Mouse (Mus musculus): ENCODE results near the gene Fam120b. TPM values are rescaled to one million over a fixed set of nuclear protein-coding genes. Genes with fewer than 3 reads are reported as not detected.
A peak's percentile ranks its signal among the peaks of the same experiment; 100 is the strongest.

The Fam120b gene
- 1.4 and 1.5 TPM in 2 replicates for polyA plus RNA-seq (2012; ENCODE audit: insufficient read depth, low replicate concordance)

- TF ChIP-seq FLI1 (IDR thresholded peaks at IDR 0.05; ENCODE audit: low read length) (0 out of 2 replicates have a peak, but pooled peaks have one; percentile 23), GATA1 (IDR thresholded peaks at IDR 0.05; ENCODE audit: borderline replicate concordance, low read length) (no peak)
- peak within 1 kb of the TSS; percentile 99 for H3K4me3 ChIP-seq (replicated peaks)
- peaks cover 26% of the 10 kb centered on the region for H3K4me1 ChIP-seq
Measured at GRCm38 (mm10) chr17:15395997-15396675, at the start of gene Fam120b. Gene Fam120b, plus strand, starts transcription at chr17:15396202.

GRCm38 (mm10) chr17:15350152-15350551 is 45.9 kb upstream of the Fam120b start:
- Histone ChIP-seq H3K4me3 (replicated peaks) (no peak overlapping the region), H3K27me3 (replicated peaks) (peaks cover 26% of the 10 kb centered on the region), H3K9me3 (peaks cover 2% of the 10 kb centered on the region; the same call in 1 of the 2 replicates), H3K36me3 (replicated peaks; ENCODE audit: low read length) (no peaks in the 10 kb centered on the region), H3K4me1 (peaks cover 9% of the 10 kb centered on the region)
- TF ChIP-seq GATA1 (IDR thresholded peaks at IDR 0.05; ENCODE audit: borderline replicate concordance, low read length): no peak
- no peak for TF ChIP-seq FLI1 (IDR thresholded peaks at IDR 0.05; ENCODE audit: low read length)

More at GRCm38 (mm10) chr17:15395997-15396675, at the start of gene Fam120b:
- no peaks in the 10 kb centered on the region for H3K36me3 ChIP-seq (replicated peaks; ENCODE audit: low read length)
- no peaks in the 10 kb centered on the region for H3K9me3 ChIP-seq
- peaks cover 20% of the 10 kb centered on the region for H3K27me3 ChIP-seq (replicated peaks)

DNA sequence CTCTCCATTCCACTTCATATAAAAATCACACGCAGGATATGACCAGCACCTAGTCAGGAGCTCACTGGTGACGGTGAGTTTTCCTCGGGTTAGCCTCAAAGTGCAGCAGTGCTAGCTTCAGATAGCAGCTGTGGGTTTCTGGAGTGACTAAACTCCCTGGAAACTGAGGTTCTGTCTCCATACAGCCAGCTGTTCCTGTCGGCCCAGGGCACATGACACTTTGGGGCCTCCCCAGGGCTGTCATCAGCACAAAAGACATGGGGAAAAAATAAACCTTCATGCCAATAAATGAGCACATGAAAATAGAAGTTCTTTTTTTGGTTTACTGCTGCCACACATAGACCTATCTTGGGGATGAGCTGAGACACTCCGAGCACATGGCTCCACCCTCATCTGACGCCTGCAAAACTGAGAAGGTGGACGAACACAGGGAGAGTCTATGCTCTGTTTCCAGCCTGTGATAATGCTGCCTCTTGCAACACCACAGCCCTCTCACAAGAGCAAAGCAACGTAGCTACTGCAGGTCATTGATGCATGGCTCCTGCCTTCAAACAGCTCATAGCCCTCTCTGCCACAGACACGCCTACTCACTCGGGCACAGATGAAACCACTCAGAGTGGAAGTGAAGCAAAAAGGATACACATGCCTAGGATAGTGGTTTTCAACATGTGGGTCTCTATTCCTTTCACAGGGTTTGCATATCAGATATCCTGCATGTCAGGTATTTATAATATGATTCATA is 43.0 kb upstream of the Fam120b start:
- no peaks in the 10 kb centered on the region for H3K36me3 ChIP-seq (replicated peaks; ENCODE audit: low read length)
- H3K4me1 ChIP-seq: peaks cover 12% of the 10 kb centered on the region
- H3K27me3 ChIP-seq (replicated peaks): peaks cover 35% of the 10 kb centered on the region
- H3K9me3 ChIP-seq: no peaks in the 10 kb centered on the region
- TF ChIP-seq GATA1 (IDR thresholded peaks at IDR 0.05; ENCODE audit: borderline replicate concordance, low read length): no peak
- TF ChIP-seq FLI1 (IDR thresholded peaks at IDR 0.05; ENCODE audit: low read length): no peak
- peak overlapping the region; percentile 60 for H3K4me3 ChIP-seq (replicated peaks)

GRCm38 (mm10) chr17:15354006-15354405 is 42.0 kb upstream of the Fam120b start:
- H3K4me1 ChIP-seq: peaks cover 12% of the 10 kb centered on the region
- TF ChIP-seq GATA1 (IDR thresholded peaks at IDR 0.05; ENCODE audit: borderline replicate concordance, low read length) (no peak), FLI1 (IDR thresholded peaks at IDR 0.05; ENCODE audit: low read length) (no peak)
- no peaks in the 10 kb centered on the region for H3K9me3 ChIP-seq
- H3K36me3 ChIP-seq (replicated peaks; ENCODE audit: low read length): no peaks in the 10 kb centered on the region
- H3K27me3 ChIP-seq (replicated peaks): peaks cover 42% of the 10 kb centered on the region
- H3K4me3 ChIP-seq (replicated peaks): no peak overlapping the region

- Histone ChIP-seq H3K9me3 (no peaks in the 10 kb centered on the region), H3K36me3 (replicated peaks; ENCODE audit: low read length) (no peaks in the 10 kb centered on the region), H3K27me3 (replicated peaks) (peaks cover 45% of the 10 kb centered on the region), H3K4me3 (replicated peaks) (no peak overlapping the region), H3K4me1 (peaks cover 12% of the 10 kb centered on the region)
- TF ChIP-seq GATA1 (IDR thresholded peaks at IDR 0.05; ENCODE audit: borderline replicate concordance, low read length): no peak
Measured at GRCm38 (mm10) chr17:15355072-15355471, 40.9 kb upstream of the Fam120b start.

DNA sequence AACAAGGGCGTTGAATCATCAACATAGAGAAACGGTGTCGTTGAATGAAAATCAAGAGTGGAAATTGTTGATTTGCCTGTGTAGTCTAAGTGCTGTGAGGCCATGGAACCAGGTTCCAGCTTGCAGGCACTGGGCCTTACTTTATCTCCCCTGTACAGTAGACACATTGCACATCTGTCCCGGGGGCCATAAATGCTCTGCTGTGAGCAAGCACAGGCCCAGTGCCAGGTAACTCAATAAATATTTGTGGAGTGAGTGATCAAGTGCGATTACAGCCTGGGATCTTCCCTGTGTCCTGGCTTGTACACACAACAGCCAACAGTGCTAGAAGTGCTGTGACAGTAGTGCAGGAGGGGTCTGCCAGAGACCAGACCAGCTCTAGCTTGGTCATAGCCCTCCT is 39.5 kb upstream of the Fam120b start:
- Histone ChIP-seq H3K4me3 (replicated peaks) (no peak overlapping the region), H3K9me3 (no peaks in the 10 kb centered on the region), H3K36me3 (replicated peaks; ENCODE audit: low read length) (no peaks in the 10 kb centered on the region), H3K27me3 (replicated peaks) (peaks cover 43% of the 10 kb centered on the region), H3K4me1 (peaks cover 12% of the 10 kb centered on the region)
- TF ChIP-seq GATA1 (IDR thresholded peaks at IDR 0.05; ENCODE audit: borderline replicate concordance, low read length): no peak
- no peak for TF ChIP-seq FLI1 (IDR thresholded peaks at IDR 0.05; ENCODE audit: low read length)

GRCm38 (mm10) chr17:15357071-15357470 is 38.9 kb upstream of the Fam120b start:
- TF ChIP-seq FLI1 (IDR thresholded peaks at IDR 0.05; ENCODE audit: low read length) (no peak), GATA1 (IDR thresholded peaks at IDR 0.05; ENCODE audit: borderline replicate concordance, low read length) (no peak)
- no peaks in the 10 kb centered on the region for H3K9me3 ChIP-seq
- H3K4me1 ChIP-seq: peaks cover 12% of the 10 kb centered on the region
- H3K27me3 ChIP-seq (replicated peaks): peaks cover 38% of the 10 kb centered on the region
- no peaks in the 10 kb centered on the region for H3K36me3 ChIP-seq (replicated peaks; ENCODE audit: low read length)
- H3K4me3 ChIP-seq (replicated peaks): no peak overlapping the region

- H3K27me3 ChIP-seq (replicated peaks): peaks cover 46% of the 10 kb centered on the region
- H3K36me3 ChIP-seq (replicated peaks; ENCODE audit: low read length): no peaks in the 10 kb centered on the region
- H3K4me3 ChIP-seq (replicated peaks): no peak overlapping the region
- H3K4me1 ChIP-seq: no peaks in the 10 kb centered on the region
- no peaks in the 10 kb centered on the region for H3K9me3 ChIP-seq
- TF ChIP-seq FLI1 (IDR thresholded peaks at IDR 0.05; ENCODE audit: low read length): no peak
- no peak for TF ChIP-seq GATA1 (IDR thresholded peaks at IDR 0.05; ENCODE audit: borderline replicate concordance, low read length)
Measured at GRCm38 (mm10) chr17:15363656-15364055, 32.3 kb upstream of the Fam120b start.

GRCm38 (mm10) chr17:15365650-15366049 is 30.4 kb upstream of the Fam120b start:
- Histone ChIP-seq H3K9me3 (no peaks in the 10 kb centered on the region), H3K36me3 (replicated peaks; ENCODE audit: low read length) (no peaks in the 10 kb centered on the region), H3K4me3 (replicated peaks) (no peak overlapping the region), H3K4me1 (peaks cover 5% of the 10 kb centered on the region; the same call in 1 of the 2 replicates), H3K27me3 (replicated peaks) (peaks cover 56% of the 10 kb centered on the region)
- no peak for TF ChIP-seq FLI1 (IDR thresholded peaks at IDR 0.05; ENCODE audit: low read length)
- no peak for TF ChIP-seq GATA1 (IDR thresholded peaks at IDR 0.05; ENCODE audit: borderline replicate concordance, low read length)

DNA sequence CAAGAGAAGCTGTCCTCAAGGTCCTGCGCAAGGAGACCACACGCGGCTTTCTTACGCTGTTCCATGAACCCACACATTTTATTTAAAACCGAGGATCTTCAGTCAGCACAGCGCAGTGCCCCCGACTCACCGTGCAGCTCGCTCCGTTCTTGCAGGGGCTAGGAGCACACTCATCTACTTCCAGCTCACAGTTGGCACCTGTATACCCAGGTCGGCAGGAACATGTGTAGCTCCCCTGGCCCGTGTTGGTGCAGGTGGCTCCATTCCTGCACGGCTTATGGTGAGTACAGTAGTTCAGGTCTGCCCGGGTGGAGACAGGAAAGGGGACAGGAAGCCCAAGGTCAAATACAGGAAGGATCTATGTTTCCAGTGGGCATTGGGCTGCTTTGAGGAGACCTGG is 25.6 kb upstream of the Fam120b start:
- Histone ChIP-seq H3K4me1 (peaks cover 20% of the 10 kb centered on the region), H3K9me3 (0 out of 2 replicates have a peak, but pooled peaks cover 3% of the 10 kb centered on the region), H3K4me3 (replicated peaks) (no peak overlapping the region), H3K27me3 (replicated peaks) (peaks cover 79% of the 10 kb centered on the region), H3K36me3 (replicated peaks; ENCODE audit: low read length) (no peaks in the 10 kb centered on the region)
- TF ChIP-seq GATA1 (IDR thresholded peaks at IDR 0.05; ENCODE audit: borderline replicate concordance, low read length): no peak
- no peak for TF ChIP-seq FLI1 (IDR thresholded peaks at IDR 0.05; ENCODE audit: low read length)

Data from megakaryocyte, embryonic 14.5 days (primary cell).